Mouse (Mus musculus): ENCODE results near the gene Atxn1.

GRCm38 (mm10) chr13:45861098-45861580 lies 103.7 kb downstream of the Atxn1 start:
- no peak for TF ChIP-seq CTCF (IDR thresholded peaks at IDR 0.05)
- TF ChIP-seq POLR2A (IDR thresholded peaks at IDR 0.05; ENCODE audit: insufficient read depth, low read depth, low read length), result no peak

All from heart, adult 2 months (tissue).